In genomic region chr6:134123474-134123873, GRCm38 (mm10) we compare ENCODE assay signal across 14 mouse cellular contexts.
"Had no signal": no experiment of that assay in that cellular context is flagged by ENCODE, and none has a peak within 500 bp of the region (broad histone marks: within the 10 kb centered on the region; RNA-seq: fewer than 3 reads in every experiment).

No protein-coding gene starts in this region.

- H3K9ac ChIP-seq: liver, embryonic 12.5 days; liver, embryonic 14.5 days; lung, embryonic 15.5 days; midbrain, embryonic 12.5 days; neural tube, embryonic 12.5 days; stomach, embryonic 15.5 days had no signal

- H3K27me3 ChIP-seq: liver, embryonic 12.5 days; lung, embryonic 15.5 days; midbrain, embryonic 12.5 days; neural tube, embryonic 12.5 days; stomach, embryonic 15.5 days had no signal

- ATAC-seq: midbrain, embryonic 16.5 days had no signal

- H3K27ac ChIP-seq: liver, embryonic 12.5 days; liver, embryonic 14.5 days; lung, embryonic 15.5 days; midbrain, embryonic 10.5 days; midbrain, embryonic 12.5 days; neural tube, embryonic 12.5 days; stomach, embryonic 15.5 days had no signal

- H3K4me3 ChIP-seq: liver, embryonic 12.5 days; lung, embryonic 15.5 days; midbrain, embryonic 10.5 days; midbrain, embryonic 12.5 days; myocyte; neural tube, embryonic 12.5 days; stomach, embryonic 15.5 days had no signal

- H3K4me2 ChIP-seq: liver, embryonic 12.5 days; lung, embryonic 15.5 days; midbrain, embryonic 12.5 days; neural tube, embryonic 12.5 days; stomach, embryonic 15.5 days had no signal

- DNase-seq: midbrain, embryonic 14.5 days; right cerebral cortex, postnatal 14 days; thymus, adult 2 months; thymus, postnatal 25 days; thymus, postnatal 4 days had no signal

- H3K36me3 ChIP-seq: lung, embryonic 15.5 days; midbrain, embryonic 12.5 days; neural tube, embryonic 12.5 days had no signal

- H3K9me3 ChIP-seq: liver, embryonic 12.5 days; lung, embryonic 15.5 days; midbrain, embryonic 10.5 days; midbrain, embryonic 12.5 days; neural tube, embryonic 12.5 days; stomach, embryonic 15.5 days had no signal
